Mouse (Mus musculus) forebrain, embryonic 15.5 days (tissue): ENCODE results near the gene Rab1b. TPM values are rescaled to one million over a fixed set of nuclear protein-coding genes. Genes with fewer than 3 reads are reported as not detected.
A peak's percentile ranks its signal among the peaks of the same experiment; 100 is the strongest.

Experiments
- ATAC-seq: fragments of 200-750 bp; cut with Nextera tagmentation; replicated peaks from 2 replicates; pipeline ENCODE4 v1.8.0; 2017; ENCODE audit warnings: mild to moderate bottlenecking, moderate TSS enrichment, moderate library complexity
- H3K27ac ChIP-seq: fragments of 300-500 bp; sonication (generic); replicated peaks from 2 replicates; pipeline ENCODE4 v1.5.1; 2015; ENCODE audit warnings: mild to moderate bottlenecking, inconsistent platforms
- H3K27me3 ChIP-seq: fragments of 300-500 bp; sonication (generic); 2 replicates; pipeline ENCODE4 v1.6.1; 2015; ENCODE audit warnings: inconsistent platforms
- H3K36me3 ChIP-seq: fragments of 300-500 bp; sonication (generic); 2 replicates; pipeline ENCODE4 v1.6.1; 2015; ENCODE audit warnings: mild to moderate bottlenecking, inconsistent platforms
- H3K4me1 ChIP-seq: fragments of 300-500 bp; sonication (generic); 2 replicates; pipeline ENCODE4 v1.6.1; 2015; ENCODE audit warnings: inconsistent platforms
- H3K4me2 ChIP-seq: fragments of 300-500 bp; sonication (generic); replicated peaks from 2 replicates; pipeline ENCODE4 v1.6.1; 2015; ENCODE audit warnings: mild to moderate bottlenecking, inconsistent platforms
- H3K4me3 ChIP-seq: fragments of 300-500 bp; sonication (generic); 2 replicates; pipeline ENCODE4 v1.5.1; 2015; ENCODE audit warnings: mild to moderate bottlenecking, inconsistent platforms
- H3K9ac ChIP-seq: fragments of 300-500 bp; sonication (generic); replicated peaks from 2 replicates; pipeline ENCODE4 v1.6.1; 2015; ENCODE audit warnings: mild to moderate bottlenecking, inconsistent platforms
- H3K9me3 ChIP-seq: fragments of 300-500 bp; sonication (generic); 2 replicates; pipeline ENCODE4 v1.6.1; 2016; ENCODE audit warnings: inconsistent platforms
- WGBS: fragments of 180-500 bp; shearing (Covaris S2); methylation state at CpG from one replicate; pipeline ENCODE4 v1.1.7; 2015; ENCODE audit warnings: mixed read lengths; 5-methylcytosine and 5-hydroxymethylcytosine counted together
- polyA plus RNA-seq: library from polyadenylated mRNA; unstranded; fragments of >200 nt; fragmentation: Nextera tagmentation; extraction: Ambion mirVana; gene quantifications from 2 replicates; pipeline ENCODE4 v1.2.1, GENCODE M21; 2015

Gene Rab1b
- polyA plus RNA-seq, 1 experiment from 2014 or later = 243 TPM

GRCm38 (mm10) chr19:5082596-5082995 is 24.3 kb downstream of the Rab1b start:
- Histone ChIP-seq H3K27me3 (peaks cover 66% of the 10 kb centered on the region), H3K9me3 (no peaks in the 10 kb centered on the region), H3K9ac (no peak overlapping the region), H3K36me3 (no peaks in the 10 kb centered on the region), H3K4me2 (no peak overlapping the region), H3K4me3 (no peak overlapping the region), H3K4me1 (peaks cover 21% of the 10 kb centered on the region), H3K27ac (no peak overlapping the region)
- WGBS = 76% methylated on average over 24 of the region's 24 CpGs
- no peak for ATAC-seq

GRCm38 (mm10) chr19:5082005-5082404 is 24.9 kb downstream of the Rab1b start:
- no peak overlapping the region for H3K4me2 ChIP-seq
- H3K27me3 ChIP-seq = peaks cover 66% of the 10 kb centered on the region
- ATAC-seq = no peak
- no peak overlapping the region for H3K4me3 ChIP-seq
- H3K36me3 ChIP-seq = no peaks in the 10 kb centered on the region
- peaks cover 15% of the 10 kb centered on the region for H3K4me1 ChIP-seq
- H3K27ac ChIP-seq = no peak overlapping the region
- H3K9me3 ChIP-seq = no peaks in the 10 kb centered on the region
- 67% methylated on average over 17 of the region's 18 CpGs for WGBS
- H3K9ac ChIP-seq = no peak overlapping the region

GRCm38 (mm10) chr19:5079279-5079678 is 27.6 kb downstream of the Rab1b start:
- Histone ChIP-seq H3K36me3 (no peaks in the 10 kb centered on the region), H3K27me3 (peaks cover 42% of the 10 kb centered on the region), H3K27ac (no peak overlapping the region), H3K9ac (no peak overlapping the region), H3K4me1 (no peaks in the 10 kb centered on the region), H3K4me3 (no peak overlapping the region), H3K9me3 (no peaks in the 10 kb centered on the region), H3K4me2 (no peak overlapping the region)
- 96% methylated on average over 1 of the region's 1 CpGs for WGBS
- no peak for ATAC-seq

- ATAC-seq = no peak
- peaks cover 26% of the 10 kb centered on the region for H3K4me1 ChIP-seq
- H3K9me3 ChIP-seq = no peaks in the 10 kb centered on the region
- no peak overlapping the region for H3K4me3 ChIP-seq
- no peak overlapping the region for H3K9ac ChIP-seq
- no peaks in the 10 kb centered on the region for H3K36me3 ChIP-seq
- no peak overlapping the region for H3K27ac ChIP-seq
- 46% methylated on average over 5 of the region's 5 CpGs for WGBS
- no peaks in the 10 kb centered on the region; the same call in 1 of the 2 replicates for H3K27me3 ChIP-seq
- H3K4me2 ChIP-seq = no peak overlapping the region
Observed at GRCm38 (mm10) chr19:5073518-5073917, 33.4 kb downstream of the Rab1b start.

GRCm38 (mm10) chr19:5073028-5073427 is 33.8 kb downstream of the Rab1b start:
- Histone ChIP-seq H3K36me3 (no peaks in the 10 kb centered on the region), H3K4me1 (peaks cover 31% of the 10 kb centered on the region), H3K9ac (no peak overlapping the region), H3K4me2 (peak overlapping the region; percentile 66), H3K4me3 (peak overlapping the region; percentile 24), H3K27me3 (no peaks in the 10 kb centered on the region; the same call in 1 of the 2 replicates), H3K27ac (no peak overlapping the region), H3K9me3 (no peaks in the 10 kb centered on the region)
- no peak; the same call in 1 of the 2 replicates for ATAC-seq
- WGBS = 1% methylated on average over 15 of the region's 15 CpGs

GRCm38 (mm10) chr19:5072389-5073019 is 34.4 kb downstream of the Rab1b start:
- peak overlapping the region; percentile 45 for H3K4me3 ChIP-seq
- WGBS = 2% methylated on average over 20 of the region's 20 CpGs
- no peaks in the 10 kb centered on the region; the same call in 1 of the 2 replicates for H3K27me3 ChIP-seq
- peak; percentile 13; the same call in 1 of the 2 replicates for ATAC-seq
- no peaks in the 10 kb centered on the region for H3K9me3 ChIP-seq
- peak overlapping the region; percentile 66 for H3K4me2 ChIP-seq
- no peaks in the 10 kb centered on the region for H3K36me3 ChIP-seq
- H3K4me1 ChIP-seq = peaks cover 36% of the 10 kb centered on the region
- peak overlapping the region; percentile 60; the same call in 1 of the 2 replicates for H3K27ac ChIP-seq
- H3K9ac ChIP-seq = peak overlapping the region; percentile 49

GRCm38 (mm10) chr19:5071545-5072369 is 35.1 kb downstream of the Rab1b start:
- H3K4me3 ChIP-seq = peak overlapping the region; percentile 45
- H3K9ac ChIP-seq = peak overlapping the region; percentile 49
- no peaks in the 10 kb centered on the region for H3K36me3 ChIP-seq
- peak; percentile 79 for ATAC-seq
- under 1% methylated on average over 40 of the region's 40 CpGs for WGBS
- peak overlapping the region; percentile 60 for H3K27ac ChIP-seq
- peaks cover 42% of the 10 kb centered on the region for H3K4me1 ChIP-seq
- H3K4me2 ChIP-seq = peak overlapping the region; percentile 66
- no peaks in the 10 kb centered on the region for H3K9me3 ChIP-seq
- H3K27me3 ChIP-seq = peaks cover 4% of the 10 kb centered on the region; the same call in 1 of the 2 replicates

GRCm38 (mm10) chr19:5071077-5071476 is 35.8 kb downstream of the Rab1b start:
- peak overlapping the region; percentile 49 for H3K9ac ChIP-seq
- peaks cover 4% of the 10 kb centered on the region; the same call in 1 of the 2 replicates for H3K27me3 ChIP-seq
- 9% methylated on average over 11 of the region's 11 CpGs for WGBS
- H3K4me1 ChIP-seq = peaks cover 42% of the 10 kb centered on the region
- H3K36me3 ChIP-seq = no peaks in the 10 kb centered on the region
- H3K9me3 ChIP-seq = no peaks in the 10 kb centered on the region
- H3K4me2 ChIP-seq = peak overlapping the region; percentile 66
- no peak for ATAC-seq
- peak overlapping the region; percentile 45 for H3K4me3 ChIP-seq
- peak overlapping the region; percentile 60 for H3K27ac ChIP-seq

GRCm38 (mm10) chr19:5069978-5070377 is 36.9 kb downstream of the Rab1b start:
- Histone ChIP-seq H3K36me3 (no peaks in the 10 kb centered on the region), H3K4me2 (no peak overlapping the region), H3K9me3 (no peaks in the 10 kb centered on the region), H3K9ac (no peak overlapping the region), H3K27me3 (peaks cover 4% of the 10 kb centered on the region; the same call in 1 of the 2 replicates), H3K4me3 (no peak overlapping the region), H3K27ac (no peak overlapping the region), H3K4me1 (peaks cover 42% of the 10 kb centered on the region)
- 85% methylated on average over 7 of the region's 7 CpGs for whole genome bisulfite sequencing
- ATAC-seq = no peak

- Histone ChIP-seq H3K4me2 (no peak overlapping the region), H3K9me3 (no peaks in the 10 kb centered on the region), H3K4me3 (0 out of 2 replicates have a peak overlapping the region, but pooled peaks have one; percentile 5), H3K27me3 (peaks cover 4% of the 10 kb centered on the region; the same call in 1 of the 2 replicates), H3K9ac (no peak overlapping the region), H3K4me1 (peaks cover 42% of the 10 kb centered on the region), H3K36me3 (no peaks in the 10 kb centered on the region), H3K27ac (no peak overlapping the region)
- no peak for ATAC-seq
- 83% methylated on average over 5 of the region's 5 CpGs for WGBS
Observed at GRCm38 (mm10) chr19:5069486-5069885, 37.4 kb downstream of the Rab1b start.

- no peak overlapping the region for H3K27ac ChIP-seq
Observed at GRCm38 (mm10) chr19:5068570-5069234, 38.2 kb downstream of the Rab1b start.

More at GRCm38 (mm10) chr19:5068570-5069234, 38.2 kb downstream of the Rab1b start:
- Histone ChIP-seq H3K36me3 (no peaks in the 10 kb centered on the region), H3K4me3 (peak overlapping the region; percentile 38), H3K4me1 (peaks cover 42% of the 10 kb centered on the region), H3K27me3 (peaks cover 4% of the 10 kb centered on the region; the same call in 1 of the 2 replicates), H3K4me2 (peak overlapping the region; percentile 73), H3K9ac (peak overlapping the region; percentile 42), H3K9me3 (no peaks in the 10 kb centered on the region)
- 33% methylated on average over 21 of the region's 21 CpGs for WGBS
- ATAC-seq = no peak
